Mouse (Mus musculus) heart, postnatal 0 days (tissue): ENCODE data around the gene Csnk1g2. TPM values are rescaled to one million over a fixed set of nuclear protein-coding genes. Genes with fewer than 3 reads are reported as not detected.

Source experiments
- ATAC-seq: fragments of 200-750 bp; cut with Nextera tagmentation; 2 replicates; pipeline ENCODE4 v1.8.0; 2017; ENCODE audit warnings: low read depth, moderate number of reproducible peaks, moderate library complexity; ENCODE audit not compliant: insufficient read depth
- DNase-seq: peaks from one replicate; pipeline ENCODE4 v3.0.0-alpha.2; 2016; ENCODE audit warnings: low spot score
- H3K27ac ChIP-seq: fragments of 300-500 bp; sonication (generic); 2 replicates; pipeline ENCODE4 v1.5.1; 2014; ENCODE audit warnings: low read depth, mild to moderate bottlenecking
- H3K27me3 ChIP-seq: fragments of 300-500 bp; sonication (generic); 2 replicates; pipeline ENCODE4 v1.6.1; 2014; ENCODE audit warnings: low read length, mixed read lengths; ENCODE audit not compliant: control insufficient read depth, insufficient read depth
- H3K36me3 ChIP-seq: fragments of 300-500 bp; sonication (generic); replicated peaks from 2 replicates; pipeline ENCODE4 v1.6.1; 2014; ENCODE audit warnings: low read length, mixed read lengths; ENCODE audit not compliant: control insufficient read depth, insufficient read depth
- H3K4me1 ChIP-seq: fragments of 300-500 bp; sonication (generic); 2 replicates; pipeline ENCODE4 v1.6.1; 2014; ENCODE audit warnings: antibody characterized with exemption; ENCODE audit not compliant: control insufficient read depth, insufficient read depth
- H3K4me2 ChIP-seq: fragments of 300-500 bp; sonication (generic); 2 replicates; pipeline ENCODE4 v1.6.1; 2014; ENCODE audit warnings: low read depth, mild to moderate bottlenecking, low read length, moderate library complexity
- H3K4me3 ChIP-seq: fragments of 300-500 bp; sonication (generic); 2 replicates; pipeline ENCODE4 v1.5.1; 2014; ENCODE audit warnings: low read depth, low read length
- H3K9ac ChIP-seq: fragments of 300-500 bp; sonication (generic); replicated peaks from 2 replicates; pipeline ENCODE4 v1.6.1; 2014; ENCODE audit warnings: low read depth, low read length, mixed read lengths
- H3K9me3 ChIP-seq: fragments of 300-500 bp; sonication (generic); replicated peaks from 2 replicates; pipeline ENCODE4 v1.6.1; 2016; ENCODE audit warnings: low read length; ENCODE audit not compliant: control insufficient read depth
- CTCF ChIP-seq: IDR thresholded peaks from 2 replicates; pipeline ENCODE4 v1.5.1; 2016; ENCODE audit warnings: antibody characterized with exemption, control low read depth, low read depth
- EP300 ChIP-seq: IDR thresholded peaks from 2 replicates; pipeline ENCODE4 v1.6.1; 2016; ENCODE audit warnings: antibody characterized with exemption, low read depth
- WGBS: fragments of 180-500 bp; shearing (Covaris S2); extraction: QIAGEN DNeasy Blood & Tissue Kit; methylation state at CpG from one replicate; pipeline ENCODE4 v1.1.7; 2014; 5-methylcytosine and 5-hydroxymethylcytosine counted together
- polyA plus RNA-seq: library from polyadenylated mRNA; unstranded; fragments of >200 nt; fragmentation: Nextera tagmentation; extraction: Ambion mirVana; gene quantifications from 2 replicates; pipeline ENCODE4 v1.2.1, GENCODE M21; 2015
- total RNA-seq: library from RNA; depleted of rRNA; stranded (reverse); fragments of >200 nt; gene quantifications from 2 replicates; pipeline ENCODE4 v1.2.3, GENCODE M21; 2014; ENCODE audit warnings: low replicate concordance

Csnk1g2 gene
- total and polyA plus RNA-seq, 2 experiments from 2014 or later = 75.6 to 141 TPM

- WGBS = 41% methylated on average over 8 of the region's 8 CpGs
- no peak for ATAC-seq
- Histone ChIP-seq H3K4me2 (no peak overlapping the region), H3K4me1 (peaks cover 20% of the 10 kb centered on the region), H3K36me3 (peaks cover 10% of the 10 kb centered on the region), H3K9ac (no peak overlapping the region), H3K27ac (no peak overlapping the region), H3K9me3 (no peaks in the 10 kb centered on the region), H3K4me3 (no peak overlapping the region), H3K27me3 (no peaks in the 10 kb centered on the region)
- no peak for DNase-seq
- TF ChIP-seq EP300 (no peak), CTCF (no peak)
These were observed 3.0 kb upstream of the Csnk1g2 start for GRCm38 (mm10) chr10:80619465-80620244.

- Histone ChIP-seq H3K4me3 (no peak overlapping the region), H3K4me2 (no peak overlapping the region), H3K27ac (no peak overlapping the region), H3K9me3 (no peaks in the 10 kb centered on the region), H3K27me3 (no peaks in the 10 kb centered on the region), H3K36me3 (peaks cover 3% of the 10 kb centered on the region; the same call in 1 of the 2 replicates), H3K4me1 (peaks cover 20% of the 10 kb centered on the region), H3K9ac (no peak overlapping the region)
- ATAC-seq = no peak
- DNase-seq = no peak
- TF ChIP-seq CTCF (no peak), EP300 (no peak)
- 77% methylated on average over 9 of the region's 9 CpGs for WGBS
These were observed 2.3 kb upstream of the Csnk1g2 start for GRCm38 (mm10) chr10:80620365-80620764.

GRCm38 (mm10) chr10:80620796-80621689, 1.6 kb upstream of the Csnk1g2 start:
- no peak for TF ChIP-seq CTCF
- TF ChIP-seq EP300 = no peak
- Histone ChIP-seq H3K36me3 (no peaks in the 10 kb centered on the region; the same call in 1 of the 2 replicates), H3K4me2 (peak overlapping the region; percentile 58), H3K27ac (peak overlapping the region; percentile 85), H3K9me3 (no peaks in the 10 kb centered on the region), H3K4me3 (peak overlapping the region; percentile 82), H3K4me1 (peaks cover 23% of the 10 kb centered on the region), H3K9ac (0 out of 2 replicates have a peak overlapping the region, but pooled peaks have one; percentile 9), H3K27me3 (no peaks in the 10 kb centered on the region)
- DNase-seq (no peak), ATAC-seq (no peak)
- WGBS = 52% methylated on average over 16 of the region's 16 CpGs

GRCm38 (mm10) chr10:80621690-80621939, 1.0 kb upstream of the Csnk1g2 start:
- TF ChIP-seq CTCF (no peak), EP300 (no peak)
- H3K9ac ChIP-seq = 0 out of 2 replicates have a peak overlapping the region, but pooled peaks have one; percentile 9

GRCm38 (mm10) chr10:80621940-80622660, 538 bp upstream of the Csnk1g2 start:
- peaks cover 26% of the 10 kb centered on the region for H3K4me1 ChIP-seq
- peak; percentile 96 for ATAC-seq

More at GRCm38 (mm10) chr10:80621690-80621939, 1.0 kb upstream of the Csnk1g2 start:
- Histone ChIP-seq H3K4me2 (peak overlapping the region; percentile 58), H3K4me1 (peaks cover 26% of the 10 kb centered on the region), H3K4me3 (peak overlapping the region; percentile 82), H3K27me3 (no peaks in the 10 kb centered on the region), H3K27ac (peak overlapping the region; percentile 85), H3K9me3 (no peaks in the 10 kb centered on the region), H3K36me3 (no peaks in the 10 kb centered on the region; the same call in 1 of the 2 replicates)
- 1% methylated on average over 9 of the region's 9 CpGs for WGBS
- DNase-seq (no peak), ATAC-seq (no peak)

More at GRCm38 (mm10) chr10:80621940-80622660, 538 bp upstream of the Csnk1g2 start:
- WGBS = under 1% methylated on average over 64 of the region's 64 CpGs
- TF ChIP-seq EP300 (peak; percentile 85), CTCF (no peak)
- Histone ChIP-seq H3K36me3 (no peaks in the 10 kb centered on the region; the same call in 1 of the 2 replicates), H3K27ac (peak overlapping the region; percentile 85), H3K4me3 (peak overlapping the region; percentile 82), H3K9me3 (no peaks in the 10 kb centered on the region), H3K27me3 (no peaks in the 10 kb centered on the region), H3K4me2 (peak overlapping the region; percentile 58), H3K9ac (peak overlapping the region; percentile 77; the same call in 1 of the 2 replicates)
- DNase-seq = peak; percentile 100
